Mouse (Mus musculus) common myeloid progenitor, adult 5-6 weeks (primary cell): Measurements from ENCODE around the gene Eif2b5. TPM values are rescaled to one million over a fixed set of nuclear protein-coding genes. Genes with fewer than 3 reads are reported as not detected.
A peak's percentile ranks its signal among the peaks of the same experiment; 100 is the strongest.
"Not testable (repeated sequence)": the region's sequence is repeated elsewhere in the genome, so short reads cannot be mapped to it uniquely, and the experiment has no call there.

Experiments used
- ATAC-seq: replicated peaks from 2 replicates; pipeline ENCODE4 v1.8.0; 2016; ENCODE audit warnings: low read depth, mild to moderate bottlenecking, moderate TSS enrichment, inconsistent platforms; ENCODE audit not compliant: poor library complexity, severe bottlenecking
- total RNA-seq: library from RNA; stranded (forward); fragments of 200-1000, 187-1606 nt; gene quantifications from 2 replicates; pipeline ENCODE4 v1.2.3, GENCODE M21; 2017

Eif2b5 gene
- 90.6 and 98.5 TPM in 2 replicates for total RNA-seq

DNA sequence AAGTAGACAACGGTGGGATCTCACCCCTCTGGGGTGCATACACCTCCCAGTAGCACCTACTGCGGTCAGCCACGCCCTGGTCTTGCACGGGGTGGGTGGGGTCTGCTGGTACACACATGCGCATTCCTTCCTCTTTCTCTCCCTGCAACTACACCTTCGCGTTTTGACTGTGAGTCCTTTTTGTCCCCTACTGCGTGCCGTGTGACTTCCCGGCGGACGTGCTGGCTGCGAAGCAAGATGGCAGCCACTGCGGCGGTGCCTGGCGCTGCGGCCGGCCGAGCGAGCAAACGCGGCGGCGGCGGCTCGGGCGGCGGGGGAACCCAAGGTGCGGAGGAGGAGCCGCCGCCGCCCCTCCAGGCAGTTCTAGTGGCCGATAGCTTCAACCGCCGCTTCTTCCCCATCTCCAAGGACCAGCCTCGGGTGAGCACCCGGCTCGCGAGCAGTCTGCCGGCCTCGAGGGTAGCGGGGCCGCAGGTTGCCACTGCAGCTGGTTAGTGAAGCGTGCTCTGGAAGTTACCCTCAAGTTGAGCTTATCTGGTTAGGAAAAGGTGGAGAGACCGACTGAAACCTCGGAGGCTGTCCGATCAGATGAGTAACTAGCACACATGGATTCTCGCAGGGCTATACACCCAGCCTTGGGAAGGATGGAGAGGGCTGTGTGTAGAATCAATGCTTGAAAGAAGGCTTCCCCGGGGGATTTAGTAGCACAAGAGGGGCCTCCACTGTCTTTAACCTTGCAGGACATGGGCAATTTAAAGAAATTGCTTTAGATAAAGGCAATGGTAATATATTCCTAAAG is at the start of gene Eif2b5:
Gene Eif2b5, plus strand, starts transcription at position 141 of the 799 bp plus-strand sequence.
- ATAC-seq = peak; percentile 92

DNA sequence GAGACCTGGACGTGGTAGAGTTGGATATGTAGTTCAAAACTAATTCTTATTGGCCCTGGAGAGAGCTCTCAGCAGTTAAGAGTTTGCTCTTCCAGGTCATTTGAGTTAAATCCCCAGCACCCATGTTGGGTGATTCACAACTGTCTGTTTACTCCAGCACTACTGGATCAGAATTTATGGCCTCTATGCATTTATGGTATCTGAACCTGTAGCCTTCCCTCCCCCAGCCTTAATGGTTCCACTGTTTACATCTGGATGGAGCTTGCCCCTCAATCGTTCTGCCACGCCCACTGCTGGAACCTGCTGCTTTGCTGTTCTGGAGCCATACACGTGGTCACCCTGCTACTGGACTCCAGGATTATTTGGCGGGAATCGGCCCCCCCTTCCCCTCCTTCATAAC is 46.8 kb upstream of the Eif2b5 start:
- no peak for ATAC-seq

DNA sequence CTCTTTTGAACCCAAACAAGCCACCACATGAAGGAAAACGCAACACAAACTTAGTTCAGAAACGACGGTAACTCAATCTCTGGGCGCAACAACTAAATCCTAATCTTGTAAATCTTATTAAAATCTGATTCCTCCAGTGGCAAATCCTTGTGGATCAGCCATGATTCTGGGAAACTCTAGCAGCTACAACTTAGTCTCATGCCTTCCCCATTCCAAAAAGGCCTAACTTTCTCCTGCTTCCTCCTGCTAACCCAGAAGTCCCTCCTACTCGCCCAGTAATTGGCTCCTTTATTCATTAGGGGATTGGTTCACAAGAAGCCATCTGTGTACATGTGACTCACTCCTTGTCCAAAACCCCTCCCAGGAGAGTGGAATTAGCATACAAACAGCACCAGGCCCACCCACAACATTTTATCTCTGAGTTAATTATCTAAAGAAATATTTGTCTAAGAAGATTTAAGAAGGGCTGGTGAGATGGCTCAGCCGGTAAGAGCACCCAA is 44.4 kb upstream of the Eif2b5 start:
- ATAC-seq = no peak

DNA sequence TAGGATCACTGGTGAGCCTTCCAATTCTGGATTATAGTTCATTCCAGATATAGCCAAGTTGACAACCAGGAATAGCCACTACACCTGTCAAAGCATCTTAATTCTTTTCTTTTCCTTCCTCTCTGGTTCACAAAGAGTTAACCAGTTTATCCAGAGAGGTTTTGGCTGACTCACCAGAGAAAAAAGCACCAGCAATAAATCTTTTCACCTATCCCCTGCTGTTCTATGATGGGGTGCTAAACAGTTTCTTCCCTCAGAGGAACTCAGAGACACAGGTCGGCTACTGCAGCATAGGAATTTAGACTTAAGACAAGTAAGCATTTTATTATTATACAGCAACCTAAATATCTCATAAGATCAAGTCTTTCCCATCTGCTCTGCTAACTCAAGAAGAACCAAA is 42.5 kb upstream of the Eif2b5 start:
- no peak for ATAC-seq

DNA sequence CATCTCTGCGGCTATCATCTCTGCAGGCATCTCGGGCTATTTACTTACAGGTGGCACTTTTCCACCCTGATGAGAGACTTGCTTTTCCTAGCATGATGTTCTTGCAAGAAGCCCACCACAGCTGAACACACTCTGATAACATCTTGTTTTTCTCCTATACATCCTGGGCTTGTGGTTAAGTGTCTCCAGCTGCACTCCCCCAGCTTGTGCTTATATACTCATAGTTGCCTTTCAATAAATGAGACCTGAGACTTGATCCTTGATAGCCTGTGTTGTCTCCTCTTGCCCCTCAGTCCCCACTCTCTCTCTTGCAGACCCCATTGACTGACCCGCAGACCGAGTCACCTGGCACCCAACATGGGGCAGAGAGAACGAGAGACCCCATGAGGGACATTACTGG is 39.9 kb upstream of the Eif2b5 start:
- ATAC-seq = not testable (repeated sequence)

DNA sequence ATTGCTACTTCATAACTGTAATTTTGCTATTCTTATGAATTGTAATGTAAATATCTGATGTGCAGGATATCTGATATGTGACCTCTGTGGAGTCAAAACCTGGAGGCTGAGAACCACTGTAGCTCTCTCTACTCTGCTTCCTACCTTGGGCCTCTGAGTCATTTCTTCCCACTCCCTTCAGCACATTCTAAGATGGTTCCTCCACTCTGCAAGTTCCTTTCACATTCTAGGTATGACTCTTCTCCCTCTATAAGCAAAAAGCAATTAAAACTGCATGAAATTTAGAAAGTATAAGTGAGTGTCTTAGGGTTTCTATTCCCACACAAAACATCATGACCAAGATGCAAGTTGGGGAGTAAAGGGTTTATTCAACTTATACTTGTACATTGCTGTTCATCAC is 33.9 kb upstream of the Eif2b5 start:
- no peak for ATAC-seq

DNA sequence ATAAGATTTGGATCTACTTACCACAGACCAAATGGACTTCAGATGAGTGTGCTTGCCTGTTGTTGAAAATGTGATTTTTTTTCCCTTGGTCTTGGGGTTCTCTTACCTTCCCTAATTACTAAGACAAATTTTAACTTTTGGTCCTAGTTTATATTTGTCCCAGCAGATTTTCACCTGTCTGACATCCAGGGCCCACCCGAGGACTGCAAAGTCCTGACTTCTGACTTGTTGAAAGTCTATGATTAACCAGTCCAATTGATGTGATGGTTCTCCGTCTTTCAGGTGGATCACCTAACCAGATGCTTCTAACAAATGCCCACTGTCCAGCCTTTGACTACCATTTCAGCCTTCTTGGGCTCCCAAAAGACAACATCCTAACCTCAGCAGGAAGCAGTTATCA is 27.6 kb upstream of the Eif2b5 start:
- ATAC-seq = no peak

DNA sequence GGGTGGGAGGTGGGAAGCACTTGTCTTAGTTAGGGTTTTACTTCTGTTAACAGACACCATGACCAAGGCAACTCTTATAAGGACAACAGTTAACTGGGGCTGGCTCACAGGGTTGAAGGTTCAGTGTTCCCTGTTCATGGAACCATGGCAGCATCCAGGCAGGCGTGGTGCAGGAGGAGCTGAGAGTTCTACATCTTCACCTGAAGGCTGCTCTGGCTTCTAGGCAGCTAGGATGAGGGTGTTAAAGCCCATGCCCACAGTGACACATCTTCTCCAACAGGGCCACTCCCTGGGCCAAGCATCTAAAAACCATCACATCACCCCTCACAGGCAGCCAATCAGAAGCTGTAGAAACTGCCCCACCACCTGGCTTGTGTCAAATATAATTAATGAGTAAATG is 26.9 kb upstream of the Eif2b5 start:
- no peak for ATAC-seq

DNA sequence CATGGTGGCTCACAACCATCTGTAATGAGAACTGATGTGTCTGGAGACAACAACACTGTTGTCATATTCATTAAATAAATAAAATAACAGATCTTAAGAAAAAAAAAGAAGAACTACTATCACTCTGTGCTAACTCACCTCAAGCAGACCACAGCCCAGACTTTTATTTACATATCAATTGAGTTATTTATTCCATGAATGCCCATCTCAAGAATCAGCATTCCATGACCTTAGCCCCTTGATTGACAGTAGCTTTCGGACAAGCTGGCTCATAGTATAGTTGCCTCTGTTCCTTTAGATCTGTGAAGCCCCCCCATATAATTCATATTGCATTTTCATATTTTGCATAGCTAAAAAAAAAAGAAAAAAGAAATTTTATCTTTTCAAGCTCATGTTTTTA is 24.9 kb upstream of the Eif2b5 start:
- no peak for ATAC-seq

DNA sequence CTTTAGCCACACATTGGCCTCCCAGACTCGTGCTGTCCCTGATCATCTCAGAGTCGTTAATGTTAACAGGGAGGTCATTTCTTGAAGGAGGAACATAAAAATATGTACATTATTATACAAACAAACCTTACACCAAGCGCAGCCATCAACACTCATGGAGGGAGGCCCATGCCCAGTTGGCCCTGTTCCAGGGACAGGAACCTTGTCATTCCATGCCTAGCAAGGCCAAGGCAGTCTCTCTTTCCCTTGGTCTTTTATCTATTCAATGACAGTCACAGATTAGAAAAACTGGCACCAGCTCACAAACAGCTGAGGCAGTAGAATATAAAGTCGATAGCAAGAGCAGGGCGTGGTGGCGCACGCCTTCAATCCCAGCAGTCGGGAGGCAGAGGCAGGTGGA is 24.4 kb upstream of the Eif2b5 start:
- no peak for ATAC-seq

DNA sequence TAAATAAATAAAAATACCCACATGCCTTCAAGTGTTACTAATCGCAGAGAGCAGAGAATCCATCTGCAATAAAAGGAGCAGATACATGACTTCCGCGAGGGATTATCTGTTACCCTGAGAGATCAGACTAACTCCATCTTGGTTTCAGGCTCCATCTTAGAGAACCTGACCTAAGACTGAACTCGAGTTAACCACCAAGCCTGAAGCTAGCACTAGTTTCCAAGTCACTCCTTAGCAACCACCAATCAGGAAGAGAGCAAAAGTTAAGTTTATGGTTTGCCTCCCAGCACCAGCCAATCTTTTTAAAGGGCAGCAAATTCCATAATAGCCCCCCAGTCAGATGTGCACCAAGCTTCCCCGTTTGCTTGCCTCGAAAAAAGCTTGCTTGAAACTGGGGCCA is 23.8 kb upstream of the Eif2b5 start:
- no peak for ATAC-seq

DNA sequence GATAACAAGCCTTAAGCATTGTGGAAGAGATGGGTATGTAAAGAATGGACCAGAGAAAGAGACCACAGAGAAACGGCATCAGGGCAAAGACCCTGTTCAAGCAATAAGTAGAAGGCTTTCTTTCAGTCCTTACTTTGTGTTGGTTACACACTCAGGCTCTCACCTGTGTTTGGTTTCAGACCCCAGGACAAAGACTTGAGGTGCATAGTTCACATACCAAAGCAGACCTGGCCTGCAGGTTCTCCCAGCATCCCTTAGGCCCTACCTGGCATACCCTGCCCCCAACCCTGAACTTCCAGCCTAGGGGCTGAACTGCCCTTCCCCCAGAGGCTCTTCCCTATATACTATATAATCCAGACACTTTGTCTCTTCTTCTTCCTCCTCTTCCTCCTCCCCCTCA is 23.3 kb upstream of the Eif2b5 start:
- no peak for ATAC-seq

DNA sequence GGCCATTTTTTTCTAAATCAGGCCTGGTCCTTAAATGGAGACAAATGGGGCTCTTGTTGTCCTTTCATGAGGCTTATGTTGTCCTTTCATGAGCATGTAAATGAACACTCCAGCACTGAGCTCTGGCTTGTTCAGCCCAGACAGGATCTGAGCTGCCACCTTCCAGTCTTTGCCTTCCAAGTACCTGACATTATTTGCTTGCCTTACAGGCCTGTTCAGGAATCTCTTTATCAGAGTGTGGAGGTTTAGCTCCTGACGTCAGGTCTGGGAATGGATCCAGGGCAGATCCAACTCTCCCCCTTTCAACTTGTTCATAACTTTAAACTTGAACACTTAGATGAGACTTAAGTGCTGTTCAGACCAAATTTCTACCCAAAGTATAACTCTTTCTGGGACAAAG is 21.8 kb upstream of the Eif2b5 start:
- no peak for ATAC-seq

DNA sequence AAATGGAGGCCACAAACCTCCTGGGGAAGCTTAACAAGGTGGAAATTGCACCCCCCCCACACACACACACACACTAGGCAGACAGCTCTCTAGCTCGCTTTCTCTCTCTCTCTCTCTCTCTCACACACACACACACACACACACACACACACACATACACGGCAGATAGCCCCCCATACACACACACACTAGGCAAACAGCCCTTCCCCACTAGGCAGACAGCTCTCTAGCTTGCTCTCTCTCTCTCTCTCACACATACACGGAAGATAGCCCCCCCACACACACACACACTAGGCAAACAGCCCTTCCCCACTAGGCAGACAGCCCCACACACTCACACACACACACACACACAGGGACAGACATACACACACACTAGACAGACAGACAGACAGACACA is 21.3 kb upstream of the Eif2b5 start:
- no peak for ATAC-seq

DNA sequence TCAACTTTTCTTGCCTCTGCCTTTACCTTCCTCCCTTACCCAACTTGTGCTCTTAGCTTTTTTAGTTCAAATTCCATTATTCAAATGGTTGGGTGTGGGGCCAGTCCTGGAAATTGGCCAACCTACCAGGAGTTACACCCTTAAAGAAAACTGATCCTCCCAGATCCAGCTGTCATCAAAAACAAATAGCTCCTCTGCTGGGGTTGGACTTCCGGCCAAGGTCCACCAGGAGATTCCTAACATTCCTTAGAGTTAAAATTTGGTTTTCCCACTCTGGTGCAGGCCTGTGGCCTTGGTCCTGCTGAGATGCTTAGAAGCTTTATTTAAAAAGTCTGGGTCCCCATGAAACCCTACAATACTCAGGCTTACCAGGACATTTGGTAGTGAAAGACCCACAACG is 20.1 kb upstream of the Eif2b5 start:
- ATAC-seq = no peak

DNA sequence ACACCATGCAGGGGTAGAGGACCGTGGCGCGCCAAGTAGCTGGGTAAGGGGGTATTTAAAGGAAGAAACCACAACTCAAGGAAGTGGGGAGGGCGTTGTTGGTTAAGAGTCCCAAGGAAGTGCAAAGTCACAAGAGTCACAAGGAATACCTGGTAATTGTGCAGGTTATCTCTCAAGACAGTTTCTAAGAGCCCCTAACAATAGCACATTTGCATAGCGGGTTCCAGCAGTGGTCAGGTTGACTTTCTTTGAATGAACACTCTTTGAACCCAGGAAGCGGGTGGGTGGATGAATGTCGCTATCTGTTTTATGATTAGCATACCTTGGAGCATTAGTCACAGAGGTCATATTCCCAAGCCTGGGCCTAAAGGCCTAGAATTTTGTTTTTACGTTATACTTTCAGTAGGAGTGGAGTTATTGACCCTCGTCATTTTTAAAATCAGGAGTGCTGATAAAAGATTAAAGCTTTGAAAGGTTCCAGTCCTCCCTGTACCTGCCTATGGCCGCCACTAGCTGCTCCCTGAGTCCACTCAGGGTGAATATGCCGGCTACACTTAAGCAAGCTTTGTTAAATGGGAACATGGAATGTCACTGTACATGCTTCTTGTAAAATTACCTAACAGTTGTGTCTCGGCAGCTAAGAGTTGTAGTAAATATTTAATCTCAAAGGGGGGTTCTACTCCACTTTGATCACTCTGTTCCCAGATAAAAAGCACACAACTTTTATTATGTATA is 19.4 kb upstream of the Eif2b5 start:
- ATAC-seq = not testable (repeated sequence)

DNA sequence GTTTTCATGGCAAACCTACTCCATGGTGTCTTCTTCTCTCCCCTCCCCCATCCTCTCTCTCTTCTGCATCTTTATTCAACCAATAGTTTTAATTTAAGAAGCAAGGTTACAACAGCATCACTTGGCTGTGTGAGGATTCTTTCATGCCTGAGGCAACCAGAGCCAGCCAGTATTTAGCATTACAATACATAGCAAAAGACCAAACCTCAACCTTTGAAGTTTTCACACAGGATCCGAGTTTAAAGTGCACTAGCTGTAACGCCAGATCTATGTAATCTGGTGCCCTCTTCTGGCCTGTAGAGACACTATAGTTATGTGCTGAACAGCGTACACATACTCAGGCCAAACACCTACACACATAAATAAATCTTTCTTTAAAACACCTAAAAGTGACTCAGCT is 18.5 kb upstream of the Eif2b5 start:
- 0 out of 2 replicates have a peak, but pooled peaks have one; percentile 62 for ATAC-seq

DNA sequence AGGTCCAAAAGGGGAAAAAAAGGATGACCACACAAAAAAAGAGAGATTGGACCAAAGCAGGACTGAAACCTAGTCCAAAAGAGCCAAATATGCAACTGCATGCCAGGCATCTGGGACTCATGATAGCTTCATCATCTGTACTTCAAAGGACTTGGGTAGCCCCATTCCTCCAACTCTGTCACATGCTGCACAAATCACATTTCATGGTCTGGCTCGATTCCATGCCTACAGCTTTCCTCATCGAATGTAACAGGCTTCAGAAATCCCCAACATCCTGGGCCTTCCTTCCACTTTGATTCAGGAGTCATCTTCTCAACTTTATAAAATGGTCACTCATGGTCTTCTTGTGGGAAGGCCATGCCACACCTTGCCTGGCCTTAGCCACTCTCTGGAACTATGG is 16.9 kb upstream of the Eif2b5 start:
- ATAC-seq = no peak

DNA sequence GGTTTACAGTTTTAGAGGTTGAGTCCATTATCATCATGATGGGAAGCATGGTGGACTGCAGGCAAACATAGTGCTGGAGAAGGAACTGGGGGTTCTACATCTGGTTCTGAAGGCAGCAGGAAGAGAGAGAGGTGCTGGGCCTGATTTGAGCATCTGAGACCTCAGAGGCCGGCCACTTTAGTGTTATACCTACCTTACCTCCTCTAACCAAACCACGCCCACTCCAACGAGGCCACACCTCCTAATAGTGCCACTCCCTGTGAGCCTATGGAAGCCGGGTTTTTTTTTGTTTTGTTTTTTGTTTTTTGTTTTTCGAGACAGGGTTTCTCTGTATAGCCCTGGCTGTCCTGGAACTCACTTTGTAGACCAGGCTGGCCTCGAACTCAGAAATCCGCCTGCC is 14.9 kb upstream of the Eif2b5 start:
- ATAC-seq = not testable (repeated sequence)

DNA sequence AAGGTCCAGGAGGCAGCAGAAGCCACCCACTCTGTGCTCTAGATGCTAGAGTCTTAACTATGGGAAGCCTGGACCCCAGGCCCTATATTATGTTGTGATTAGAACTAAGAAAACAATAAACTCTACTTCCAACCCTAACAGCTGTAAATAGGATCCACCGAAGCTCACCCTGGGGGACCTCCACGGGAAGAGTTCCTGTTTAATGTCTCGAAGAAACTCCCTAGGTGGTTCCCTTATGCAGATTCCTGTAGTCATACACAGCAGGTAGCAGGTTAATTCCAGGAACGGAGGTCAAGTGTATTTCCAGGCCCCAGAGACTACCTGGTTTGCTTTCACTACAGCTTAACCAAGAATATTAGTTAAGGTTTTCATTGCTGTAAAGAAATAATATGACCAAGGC is 13.6 kb upstream of the Eif2b5 start:
- ATAC-seq = no peak

DNA sequence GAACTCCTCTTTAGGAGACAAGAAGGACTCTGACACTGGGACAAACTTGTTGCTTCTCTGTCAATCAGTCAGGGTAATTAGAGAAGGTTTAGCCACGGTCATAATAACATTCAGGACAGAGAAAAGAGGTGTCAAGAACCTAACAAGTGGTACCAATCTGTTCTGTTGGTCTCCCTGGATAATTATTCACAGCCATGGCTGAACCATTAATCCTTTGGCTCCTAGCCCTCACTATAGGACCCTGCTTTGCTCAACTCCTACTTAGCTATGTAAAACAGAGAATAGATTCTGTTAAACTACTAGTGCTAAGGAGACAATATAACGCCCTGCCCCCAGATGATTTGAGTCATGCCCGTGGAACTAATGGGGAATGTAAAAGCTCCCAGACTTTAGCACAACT is 12.6 kb upstream of the Eif2b5 start:
- ATAC-seq = no peak
